In genomic region chr4:54097543-54097942, GRCm38 (mm10) we compare ENCODE assay signal across 20 mouse cellular contexts.
"Had no signal": no experiment of that assay in that cellular context is flagged by ENCODE, and none has a peak within 500 bp of the region (broad histone marks: within the 10 kb centered on the region; RNA-seq: fewer than 3 reads in every experiment).

No protein-coding gene starts in this region.

- H3K36me3 ChIP-seq: limb, embryonic 12.5 days; limb, embryonic 15.5 days; midbrain, embryonic 12.5 days; midbrain, embryonic 15.5 days; neural tube, embryonic 12.5 days; neural tube, embryonic 15.5 days had no signal

- H3K4me1 ChIP-seq: midbrain, embryonic 12.5 days; midbrain, embryonic 15.5 days; neural tube, embryonic 12.5 days; neural tube, embryonic 15.5 days had no signal

- DNase-seq: kidney, postnatal 14 days; kidney, postnatal 4 days; left cerebral cortex, postnatal 4 days; liver, postnatal 0 days; lung, embryonic 14.5 days; right cerebral cortex, adult 18-20 months; right cerebral cortex, postnatal 14 days; spleen, adult 18-20 months; thymus, adult 2 months; thymus, postnatal 14 days; thymus, postnatal 4 days had no signal

- H3K9ac ChIP-seq: limb, embryonic 12.5 days; limb, embryonic 15.5 days; liver, embryonic 14.5 days; liver, postnatal 0 days; lung, embryonic 14.5 days; midbrain, embryonic 12.5 days; midbrain, embryonic 15.5 days; neural tube, embryonic 12.5 days; neural tube, embryonic 15.5 days had no signal

- H3K27me3 ChIP-seq: limb, embryonic 12.5 days; limb, embryonic 15.5 days; midbrain, embryonic 12.5 days; midbrain, embryonic 15.5 days; neural tube, embryonic 12.5 days; neural tube, embryonic 15.5 days had no signal

- H3K4me2 ChIP-seq: limb, embryonic 12.5 days; limb, embryonic 15.5 days; liver, embryonic 11.5 days; lung, embryonic 14.5 days; midbrain, embryonic 12.5 days; midbrain, embryonic 15.5 days; neural tube, embryonic 12.5 days; neural tube, embryonic 15.5 days had no signal

- H3K27ac ChIP-seq: limb, embryonic 12.5 days; limb, embryonic 15.5 days; liver, embryonic 14.5 days; macrophage; midbrain, embryonic 12.5 days; midbrain, embryonic 15.5 days; neural tube, embryonic 12.5 days; neural tube, embryonic 15.5 days had no signal

- H3K9me3 ChIP-seq: limb, embryonic 12.5 days; limb, embryonic 15.5 days; midbrain, embryonic 12.5 days; midbrain, embryonic 15.5 days; neural tube, embryonic 12.5 days; neural tube, embryonic 15.5 days had no signal

- H3K4me3 ChIP-seq: limb, embryonic 12.5 days; limb, embryonic 15.5 days; midbrain, embryonic 12.5 days; midbrain, embryonic 15.5 days; neural tube, embryonic 12.5 days; neural tube, embryonic 15.5 days had no signal
